Mouse (Mus musculus) MEL (cell line): ENCODE measurements at regions not wholly inside any gene's neighbourhood (a gene's known extent, or its start where the extent isn't known, plus 50 kb on each side); places are given as distances from the start of the nearest gene placed in this dataset.
"Not testable (repeated sequence)": the region's sequence is repeated elsewhere in the genome, so short reads cannot be mapped to it uniquely, and the experiment has no call there.

ENCODE experiments used
- DNase-seq: peaks from one replicate; pipeline ENCODE4 v3.0.0; 2011; ENCODE audit warnings: low read depth, low spot score
- H3K27ac ChIP-seq: 2 replicates; pipeline ENCODE4 v1.5.1; 2012; ENCODE audit warnings: low read depth, mild to moderate bottlenecking, control low read depth, low read length, moderate library complexity; ENCODE audit not compliant: control insufficient read depth
- H3K27me3 ChIP-seq, 2 experiments: fragments of 150-350 bp in 1 of 2; sonication (generic) in 1 of 2; 2 replicates each; pipeline ENCODE4 v1.6.1; 2012; ENCODE audit warnings: low read length in 2 of 2, mild to moderate bottlenecking in 2 of 2, improper control_type of control experiment in 1 of 2, moderate library complexity in 1 of 2; ENCODE audit not compliant: insufficient read depth in 2 of 2, control insufficient read depth in 1 of 2
- H3K36me3 ChIP-seq, 2 experiments: 2 replicates each; pipeline ENCODE4 v1.6.1; 2012 to 2014; ENCODE audit warnings: low read length in 2 of 2, improper control_type of control experiment in 1 of 2, inconsistent platforms in 1 of 2, mild to moderate bottlenecking in 1 of 2; ENCODE audit not compliant: insufficient read depth in 2 of 2, control insufficient read depth in 1 of 2
- H3K4me1 ChIP-seq, 2 experiments: fragments of 150-350 bp in 1 of 2; sonication (generic) in 1 of 2; 2 replicates each; pipeline ENCODE4 v1.6.1; 2012; ENCODE audit warnings: low read length in 2 of 2, improper control_type of control experiment in 1 of 2, mild to moderate bottlenecking in 1 of 2; ENCODE audit not compliant: insufficient read depth in 2 of 2, control insufficient read depth in 1 of 2
- H3K4me3 ChIP-seq, 2 experiments: fragments of 150-350 bp in 1 of 2; sonication (generic) in 1 of 2; 2 replicates each; pipeline ENCODE4 v1.5.1; 2012; ENCODE audit warnings: low read depth in 2 of 2, low read length in 2 of 2, mild to moderate bottlenecking in 2 of 2, moderate library complexity in 2 of 2, control low read depth in 1 of 2, improper control_type of control experiment in 1 of 2; ENCODE audit not compliant: control insufficient read depth in 1 of 2, insufficient read depth in 1 of 2
- H3K79me2 ChIP-seq: 2 replicates; pipeline ENCODE4 v1.6.1; 2012; ENCODE audit warnings: mild to moderate bottlenecking, low read length, moderate library complexity; ENCODE audit not compliant: control insufficient read depth, poor library complexity, insufficient read depth
- H3K9ac ChIP-seq: 2 replicates; pipeline ENCODE4 v1.6.1; 2012; ENCODE audit warnings: low read depth, mild to moderate bottlenecking, control low read depth, low read length, moderate library complexity; ENCODE audit not compliant: control insufficient read depth, poor library complexity, severe bottlenecking
- H3K9me3 ChIP-seq: fragments of 150-350 bp; sonication (generic); replicated peaks from 2 replicates; pipeline ENCODE4 v1.6.1; 2012; ENCODE audit warnings: mild to moderate bottlenecking, low read length, improper control_type of control experiment, moderate library complexity; ENCODE audit not compliant: insufficient read depth
- BHLHE40 ChIP-seq: IDR thresholded peaks from 2 replicates; pipeline ENCODE4 v1.6.1; 2012; ENCODE audit warnings: low read depth, mild to moderate bottlenecking, inconsistent platforms, low read length, improper control_type of control experiment, borderline replicate concordance
- CTCF ChIP-seq, 3 experiments: IDR thresholded peaks in 2 of 3; conservative IDR thresholded peaks in 1 of 3; 2 replicates each; pipeline ENCODE4 v1.5.1; 2011 to 2012; ENCODE audit warnings: low read length in 3 of 3, low read depth in 2 of 3, mild to moderate bottlenecking in 2 of 3, improper control_type of control experiment in 1 of 3, inconsistent platforms in 1 of 3, mixed read lengths in 1 of 3, moderate library complexity in 1 of 3; ENCODE audit not compliant: control insufficient read depth in 1 of 3, insufficient read depth in 1 of 3, poor library complexity in 1 of 3, severe bottlenecking in 1 of 3
- ELF1 ChIP-seq: IDR thresholded peaks from 2 replicates; pipeline ENCODE4 v1.6.1; 2014; ENCODE audit warnings: low read depth, mild to moderate bottlenecking, inconsistent platforms, low read length, improper control_type of control experiment, moderate library complexity
- MAX ChIP-seq: IDR thresholded peaks from 2 replicates; pipeline ENCODE4 v1.6.1; 2011; ENCODE audit warnings: low read length, improper control_type of control experiment
- MAZ ChIP-seq: IDR thresholded peaks from 2 replicates; pipeline ENCODE4 v1.6.1; 2012; ENCODE audit warnings: low read depth, mild to moderate bottlenecking, inconsistent platforms, low read length, improper control_type of control experiment
- RAD21 ChIP-seq: IDR thresholded peaks from 2 replicates; pipeline ENCODE4 v1.6.1; 2011; ENCODE audit warnings: mild to moderate bottlenecking, low read depth, low read length, improper control_type of control experiment
- SIN3A ChIP-seq: IDR thresholded peaks from 2 replicates; pipeline ENCODE4 v1.6.1; 2012; ENCODE audit warnings: low read length, improper control_type of control experiment, inconsistent platforms
- UBTF ChIP-seq: IDR thresholded peaks from 2 replicates; pipeline ENCODE4 v1.6.1; 2012; ENCODE audit warnings: low read depth, mild to moderate bottlenecking, inconsistent platforms, low read length, improper control_type of control experiment, moderate library complexity, borderline replicate concordance; ENCODE audit not compliant: insufficient read depth
- USF2 ChIP-seq, 2 experiments: IDR thresholded peaks; 2 replicates each; pipeline ENCODE4 v1.6.1; 2011 to 2012; ENCODE audit warnings: improper control_type of control experiment in 2 of 2, low read length in 2 of 2, borderline replicate concordance in 1 of 2, inconsistent platforms in 1 of 2, low read depth in 1 of 2, mild to moderate bottlenecking in 1 of 2; ENCODE audit not compliant: insufficient read depth in 1 of 2
- ZMIZ1 ChIP-seq: IDR thresholded peaks from 2 replicates; pipeline ENCODE4 v1.6.1; 2012; ENCODE audit warnings: low read depth, mild to moderate bottlenecking, inconsistent platforms, low read length, improper control_type of control experiment, moderate library complexity

- no peak for DNase-seq
- TF ChIP-seq MAZ, result no peak
- TF ChIP-seq RAD21, result no peak
- TF ChIP-seq ELF1, result no peak
- no peak for TF ChIP-seq SIN3A
- TF ChIP-seq MAX, result no peak
- no peak for TF ChIP-seq BHLHE40
- no peak for TF ChIP-seq UBTF
- TF ChIP-seq, all 39 proteins: peak for 0
- H3K27me3 ChIP-seq, result no peaks in the 10 kb centered on the region
- no peak overlapping the region for H3K4me3 ChIP-seq
- H3K4me1 ChIP-seq, result no peaks in the 10 kb centered on the region
- H3K9ac ChIP-seq, result no peak overlapping the region
- no peaks in the 10 kb centered on the region for H3K36me3 ChIP-seq
- H3K9me3 ChIP-seq, result no peaks in the 10 kb centered on the region
- no peak overlapping the region for H3K27ac ChIP-seq
- no peaks in the 10 kb centered on the region for H3K79me2 ChIP-seq
Measured at GRCm38 (mm10) chr5:10189480-10189879, 56.8 kb downstream of the Gm5152 start.

- not testable (repeated sequence) for H3K4me1 ChIP-seq, H3K36me3 ChIP-seq, H3K27me3 ChIP-seq, DNase-seq, H3K79me2 ChIP-seq, H3K27ac ChIP-seq, H3K4me3 ChIP-seq, H3K9ac ChIP-seq, H3K9me3 ChIP-seq
Measured at GRCm38 (mm10) chr5:10162256-10162655, 84.1 kb downstream of the Gm5152 start.

GRCm38 (mm10) chr5:10149333-10149732 is 97.0 kb downstream of the Gm5152 start:
- Histone ChIP-seq H3K36me3 (no peaks in the 10 kb centered on the region), H3K9ac (no peak overlapping the region), H3K27ac (no peak overlapping the region), H3K27me3 (no peaks in the 10 kb centered on the region), H3K4me3 (no peak overlapping the region), H3K79me2 (no peaks in the 10 kb centered on the region), H3K9me3 (no peaks in the 10 kb centered on the region), H3K4me1 (no peaks in the 10 kb centered on the region)
- no peak for DNase-seq
- TF ChIP-seq UBTF (no peak), CTCF (IDR thresholded peaks at IDR 0.05 in 2 of 3, conservative IDR thresholded peaks at IDR 0.05 in 1 of 3; ENCODE audit: control insufficient read depth in 1 of 3, insufficient read depth in 1 of 3, low read depth in 2 of 3, low read length in 3 of 3, poor library complexity in 1 of 3, severe bottlenecking in 1 of 3) (no peak), USF2 (IDR thresholded peaks at IDR 0.05; ENCODE audit: borderline replicate concordance in 1 of 2, insufficient read depth in 1 of 2, low read depth in 1 of 2, low read length in 2 of 2) (no peak), ZMIZ1 (no peak)
